In genomic region chr2:133717076-133717475, GRCm38 (mm10) we compare ENCODE assay signal across 23 mouse cellular contexts.
"Had no signal": no experiment of that assay in that cellular context is flagged by ENCODE, and none has a peak within 500 bp of the region (broad histone marks: within the 10 kb centered on the region; RNA-seq: fewer than 3 reads in every experiment).

No protein-coding gene starts in this region.

- ATAC-seq: intestine, postnatal 0 days; liver, postnatal 0 days; lung, postnatal 0 days; midbrain, embryonic 15.5 days had no signal

- H3K4me3 ChIP-seq: layer of hippocampus, adult 2 months; left cerebral cortex, adult 2 months; limb, embryonic 12.5 days; limb, embryonic 15.5 days; midbrain, embryonic 12.5 days; midbrain, embryonic 15.5 days; myocyte; neural tube, embryonic 13.5 days had no signal

- H3K36me3 ChIP-seq: limb, embryonic 12.5 days; limb, embryonic 15.5 days; midbrain, embryonic 12.5 days; midbrain, embryonic 15.5 days; neural tube, embryonic 13.5 days had no signal

- DNase-seq: kidney, adult 2 months; kidney, postnatal 10 days; layer of hippocampus, adult 9-11 months; left cerebral cortex, postnatal 4 days; liver, postnatal 0 days; lung, embryonic 14.5 days; lung, postnatal 36 days; retina, postnatal 1 day; right cerebral cortex, postnatal 25 days; spleen, adult 18-20 months; thymus, postnatal 25 days had no signal

- H3K27ac ChIP-seq: layer of hippocampus, adult 2 months; left cerebral cortex, adult 2 months; limb, embryonic 12.5 days; limb, embryonic 15.5 days; liver, embryonic 14.5 days; midbrain, embryonic 12.5 days; midbrain, embryonic 15.5 days; neural tube, embryonic 13.5 days had no signal

- H3K4me2 ChIP-seq: limb, embryonic 12.5 days; limb, embryonic 15.5 days; liver, embryonic 11.5 days; lung, embryonic 14.5 days; midbrain, embryonic 12.5 days; midbrain, embryonic 15.5 days; neural tube, embryonic 13.5 days had no signal

- H3K4me1 ChIP-seq: limb, embryonic 12.5 days; limb, embryonic 15.5 days; midbrain, embryonic 12.5 days; midbrain, embryonic 15.5 days; neural tube, embryonic 13.5 days had no signal

- H3K9me3 ChIP-seq: limb, embryonic 12.5 days; limb, embryonic 15.5 days; midbrain, embryonic 12.5 days; midbrain, embryonic 15.5 days; neural tube, embryonic 13.5 days had no signal

- H3K27me3 ChIP-seq: limb, embryonic 15.5 days; midbrain, embryonic 12.5 days; midbrain, embryonic 15.5 days; neural tube, embryonic 13.5 days had no signal

- H3K9ac ChIP-seq: limb, embryonic 12.5 days; limb, embryonic 15.5 days; liver, embryonic 14.5 days; liver, postnatal 0 days; lung, embryonic 14.5 days; midbrain, embryonic 12.5 days; midbrain, embryonic 15.5 days; neural tube, embryonic 13.5 days had no signal
